Mouse (Mus musculus) midbrain, embryonic 14.5 days (tissue): ENCODE measurements around the gene Ddn. TPM values are rescaled to one million over a fixed set of nuclear protein-coding genes. Genes with fewer than 3 reads are reported as not detected.
"Not testable (repeated sequence)": the region's sequence is repeated elsewhere in the genome, so short reads cannot be mapped to it uniquely, and the experiment has no call there.

Experiments
- ATAC-seq: fragments of 200-750 bp; cut with Nextera tagmentation; 2 replicates; pipeline ENCODE4 v1.8.0; 2017; ENCODE audit warnings: moderate number of reproducible peaks, moderate library complexity; ENCODE audit not compliant: low FRiP score, low TSS enrichment
- DNase-seq: peaks from one replicate; pipeline ENCODE4 v3.0.0-alpha.2; 2015
- H3K27ac ChIP-seq: fragments of 300-500 bp; sonication (generic); replicated peaks from 2 replicates; pipeline ENCODE4 v1.5.1; 2014; ENCODE audit warnings: mild to moderate bottlenecking, low read depth, low read length, moderate library complexity
- H3K27me3 ChIP-seq: fragments of 300-500 bp; sonication (generic); 2 replicates; pipeline ENCODE4 v1.6.1; 2014; ENCODE audit warnings: low read length, control low read depth, mixed read lengths; ENCODE audit not compliant: control insufficient read depth, insufficient read depth
- H3K36me3 ChIP-seq: fragments of 300-500 bp; sonication (generic); 2 replicates; pipeline ENCODE4 v1.6.1; 2014; ENCODE audit warnings: low read length, control low read depth; ENCODE audit not compliant: control insufficient read depth, insufficient read depth
- H3K4me1 ChIP-seq: fragments of 300-500 bp; sonication (generic); 2 replicates; pipeline ENCODE4 v1.6.1; 2014; ENCODE audit warnings: mild to moderate bottlenecking, antibody characterized with exemption, low read length, control low read depth; ENCODE audit not compliant: control insufficient read depth, insufficient read depth
- H3K4me2 ChIP-seq: fragments of 300-500 bp; sonication (generic); 2 replicates; pipeline ENCODE4 v1.6.1; 2014; ENCODE audit warnings: mild to moderate bottlenecking, low read length, moderate library complexity
- H3K4me3 ChIP-seq: fragments of 300-500 bp; sonication (generic); replicated peaks from 2 replicates; pipeline ENCODE4 v1.5.1; 2014; ENCODE audit warnings: low read depth, low read length
- H3K9ac ChIP-seq: fragments of 300-500 bp; sonication (generic); replicated peaks from 2 replicates; pipeline ENCODE4 v1.6.1; 2014; ENCODE audit warnings: mild to moderate bottlenecking, low read length, moderate library complexity
- H3K9me3 ChIP-seq: fragments of 300-500 bp; sonication (generic); 2 replicates; pipeline ENCODE4 v1.6.1; 2016; ENCODE audit warnings: low read length, control low read depth, mixed read lengths; ENCODE audit not compliant: control insufficient read depth
- WGBS: fragments of 180-500 bp; shearing (Covaris S2); extraction: QIAGEN DNeasy Blood & Tissue Kit; methylation state at CpG from one replicate; pipeline ENCODE4 v1.1.7; 2014; 5-methylcytosine and 5-hydroxymethylcytosine counted together
- polyA plus RNA-seq: library from polyadenylated mRNA; unstranded; fragments of >200 nt; fragmentation: Nextera tagmentation; extraction: Ambion mirVana; gene quantifications from 2 replicates; pipeline ENCODE4 v1.2.1, GENCODE M21; 2014

Gene Ddn
- polyA plus RNA-seq, 1 experiment from 2014 or later = 0.66 TPM

GRCm38 (mm10) chr15:98822147-98822546, 12.9 kb upstream of the Ddn start:
- 91% methylated on average over 5 of the region's 5 CpGs for WGBS
- ATAC-seq (no peak), DNase-seq (no peak)
- H3K9me3 ChIP-seq = no peaks in the 10 kb centered on the region
- H3K27ac ChIP-seq = no peak overlapping the region
- H3K9ac ChIP-seq = no peak overlapping the region
- H3K4me3 ChIP-seq = no peak overlapping the region
- peaks cover 9% of the 10 kb centered on the region; the same call in 1 of the 2 replicates for H3K36me3 ChIP-seq
- no peaks in the 10 kb centered on the region for H3K27me3 ChIP-seq
- H3K4me2 ChIP-seq = no peak overlapping the region
- H3K4me1 ChIP-seq = no peaks in the 10 kb centered on the region

- peaks cover 11% of the 10 kb centered on the region; the same call in 1 of the 2 replicates for H3K36me3 ChIP-seq
- H3K4me2 ChIP-seq = no peak overlapping the region
- no peak overlapping the region for H3K4me3 ChIP-seq
- no peak overlapping the region for H3K27ac ChIP-seq
- H3K9me3 ChIP-seq = no peaks in the 10 kb centered on the region
- no peak for ATAC-seq
- H3K27me3 ChIP-seq = no peaks in the 10 kb centered on the region
- WGBS = 28% methylated on average over 10 of the region's 10 CpGs
- no peak for DNase-seq
- no peaks in the 10 kb centered on the region for H3K4me1 ChIP-seq
- H3K9ac ChIP-seq = no peak overlapping the region
Observed at GRCm38 (mm10) chr15:98821403-98821802, 12.1 kb upstream of the Ddn start.

GRCm38 (mm10) chr15:98820937-98821336, 11.6 kb upstream of the Ddn start:
- peaks cover 13% of the 10 kb centered on the region; the same call in 1 of the 2 replicates for H3K36me3 ChIP-seq
- ATAC-seq = no peak

GRCm38 (mm10) chr15:98818171-98818570, 8.9 kb upstream of the Ddn start:
- Histone ChIP-seq H3K27ac (no peak overlapping the region), H3K4me1 (no peaks in the 10 kb centered on the region), H3K9ac (no peak overlapping the region), H3K27me3 (no peaks in the 10 kb centered on the region), H3K4me2 (no peak overlapping the region), H3K9me3 (no peaks in the 10 kb centered on the region), H3K4me3 (no peak overlapping the region), H3K36me3 (peaks cover 34% of the 10 kb centered on the region)
- 94% methylated on average over 7 of the region's 7 CpGs for WGBS
- ATAC-seq (no peak), DNase-seq (no peak)

More at GRCm38 (mm10) chr15:98820937-98821336, 11.6 kb upstream of the Ddn start:
- no peaks in the 10 kb centered on the region for H3K9me3 ChIP-seq
- no peaks in the 10 kb centered on the region for H3K4me1 ChIP-seq
- WGBS = 89% methylated on average over 4 of the region's 4 CpGs
- H3K9ac ChIP-seq = no peak overlapping the region
- no peak for DNase-seq
- no peak overlapping the region for H3K4me3 ChIP-seq
- H3K27me3 ChIP-seq = no peaks in the 10 kb centered on the region
- no peak overlapping the region for H3K27ac ChIP-seq
- no peak overlapping the region for H3K4me2 ChIP-seq

- Histone ChIP-seq H3K4me2 (no peak overlapping the region), H3K4me1 (peaks cover 9% of the 10 kb centered on the region; the same call in 1 of the 2 replicates), H3K27ac (no peak overlapping the region), H3K9ac (no peak overlapping the region), H3K36me3 (peaks cover 37% of the 10 kb centered on the region), H3K4me3 (no peak overlapping the region), H3K27me3 (peaks cover 22% of the 10 kb centered on the region), H3K9me3 (no peaks in the 10 kb centered on the region)
- WGBS = 79% methylated on average over 20 of the region's 20 CpGs
- DNase-seq = no peak
- ATAC-seq = no peak
Observed at GRCm38 (mm10) chr15:98812741-98813424, 3.6 kb upstream of the Ddn start.

- peaks cover 26% of the 10 kb centered on the region for H3K36me3 ChIP-seq
- not testable (repeated sequence) for H3K4me3 ChIP-seq, DNase-seq, H3K4me2 ChIP-seq, H3K9me3 ChIP-seq, ATAC-seq, H3K9ac ChIP-seq, H3K27ac ChIP-seq
- 83% methylated on average over 6 of the region's 6 CpGs for WGBS
- H3K4me1 ChIP-seq = peaks cover 27% of the 10 kb centered on the region
- peaks cover 49% of the 10 kb centered on the region for H3K27me3 ChIP-seq
Observed at GRCm38 (mm10) chr15:98810212-98810611, 922 bp upstream of the Ddn start.

- peaks cover 32% of the 10 kb centered on the region for H3K4me1 ChIP-seq
- no peak overlapping the region for H3K27ac ChIP-seq
- H3K4me2 ChIP-seq = peak overlapping the region; percentile 72; the same call in 1 of the 2 replicates
- H3K36me3 ChIP-seq = peaks cover 14% of the 10 kb centered on the region
- no peaks in the 10 kb centered on the region for H3K9me3 ChIP-seq
- peak overlapping the region; percentile 44 for H3K4me3 ChIP-seq
- H3K27me3 ChIP-seq = peaks cover 64% of the 10 kb centered on the region
- ATAC-seq (no peak), DNase-seq (peak; percentile 26)
- H3K9ac ChIP-seq = peak overlapping the region; percentile 17; the same call in 1 of the 2 replicates
- 9% methylated on average over 6 of the region's 6 CpGs for WGBS
Observed at GRCm38 (mm10) chr15:98808651-98809134, 597 bp downstream of the Ddn start.

- ATAC-seq (peak; percentile 31; the same call in 1 of the 2 replicates), DNase-seq (peak; percentile 81)
- Histone ChIP-seq H3K9me3 (no peaks in the 10 kb centered on the region), H3K4me2 (peak overlapping the region; percentile 72), H3K27ac (no peak overlapping the region), H3K36me3 (peaks cover 7% of the 10 kb centered on the region), H3K27me3 (peaks cover 70% of the 10 kb centered on the region), H3K4me3 (peak overlapping the region; percentile 44), H3K9ac (peak overlapping the region; percentile 17; the same call in 1 of the 2 replicates), H3K4me1 (peaks cover 32% of the 10 kb centered on the region)
- WGBS = 3% methylated on average over 32 of the region's 34 CpGs
Observed at GRCm38 (mm10) chr15:98807895-98808650, 1.2 kb downstream of the Ddn start.
